Mouse (Mus musculus): ENCODE measurements at regions not wholly inside any gene's neighbourhood (a gene's known extent, or its start where the extent isn't known, plus 50 kb on each side); places are given as distances from the start of the nearest gene placed in this dataset.

DNA sequence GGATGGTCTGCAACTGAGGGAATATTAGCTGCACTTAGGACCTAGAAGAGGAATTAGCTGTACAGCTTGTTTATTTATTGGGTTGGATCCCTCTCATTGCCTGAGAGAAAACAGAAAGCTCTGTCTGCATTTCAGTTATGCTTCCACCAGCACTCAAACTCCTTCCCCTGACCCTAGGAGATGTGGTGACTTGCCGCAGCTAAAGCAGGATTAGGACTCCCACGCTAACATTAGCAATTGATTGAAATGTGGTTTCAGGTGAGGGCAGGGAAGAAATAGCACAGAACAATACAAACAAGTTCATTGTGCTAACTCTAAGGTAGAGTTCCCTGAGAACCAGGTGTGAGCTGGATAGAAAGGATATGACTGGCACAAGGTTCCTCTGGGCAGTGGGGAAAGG lies 496.9 kb upstream of the Btbd3 start:
- no peak overlapping the region for H3K4me3 ChIP-seq
- intact Hi-C loops (cut with DNase I) = no loop called here
- no peak for DNase-seq

DNA sequence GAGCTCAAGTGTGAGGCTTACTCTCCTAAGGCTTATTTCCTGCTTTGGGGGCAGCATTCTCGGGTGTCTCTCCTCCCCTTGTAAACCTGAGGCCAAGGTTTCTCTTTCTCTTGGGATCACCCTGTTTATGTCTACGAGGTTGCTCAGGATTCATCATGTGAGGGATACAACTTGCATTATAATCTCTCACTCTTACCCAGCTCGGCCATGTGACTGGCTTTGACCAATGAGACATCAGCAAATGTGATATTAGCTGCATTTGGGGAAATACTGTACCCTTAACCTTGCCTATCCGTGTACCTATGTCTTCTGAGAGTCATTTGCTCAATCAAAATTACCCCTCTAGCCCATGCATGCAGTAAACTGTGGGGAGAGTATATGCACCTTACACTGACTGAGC lies 498.0 kb upstream of the Btbd3 start:
- intact Hi-C loops (cut with DNase I) = no loop called here
- no peak overlapping the region for H3K4me3 ChIP-seq
- no peak for TF ChIP-seq CTCF (IDR thresholded peaks at IDR 0.05)
- DNase-seq = no peak
- no peak overlapping the region for H3K27ac ChIP-seq

More for the DNA sequence above, 496.9 kb upstream of the Btbd3 start:
- TF ChIP-seq CTCF (IDR thresholded peaks at IDR 0.05) = no peak
- H3K27ac ChIP-seq = no peak overlapping the region

DNA sequence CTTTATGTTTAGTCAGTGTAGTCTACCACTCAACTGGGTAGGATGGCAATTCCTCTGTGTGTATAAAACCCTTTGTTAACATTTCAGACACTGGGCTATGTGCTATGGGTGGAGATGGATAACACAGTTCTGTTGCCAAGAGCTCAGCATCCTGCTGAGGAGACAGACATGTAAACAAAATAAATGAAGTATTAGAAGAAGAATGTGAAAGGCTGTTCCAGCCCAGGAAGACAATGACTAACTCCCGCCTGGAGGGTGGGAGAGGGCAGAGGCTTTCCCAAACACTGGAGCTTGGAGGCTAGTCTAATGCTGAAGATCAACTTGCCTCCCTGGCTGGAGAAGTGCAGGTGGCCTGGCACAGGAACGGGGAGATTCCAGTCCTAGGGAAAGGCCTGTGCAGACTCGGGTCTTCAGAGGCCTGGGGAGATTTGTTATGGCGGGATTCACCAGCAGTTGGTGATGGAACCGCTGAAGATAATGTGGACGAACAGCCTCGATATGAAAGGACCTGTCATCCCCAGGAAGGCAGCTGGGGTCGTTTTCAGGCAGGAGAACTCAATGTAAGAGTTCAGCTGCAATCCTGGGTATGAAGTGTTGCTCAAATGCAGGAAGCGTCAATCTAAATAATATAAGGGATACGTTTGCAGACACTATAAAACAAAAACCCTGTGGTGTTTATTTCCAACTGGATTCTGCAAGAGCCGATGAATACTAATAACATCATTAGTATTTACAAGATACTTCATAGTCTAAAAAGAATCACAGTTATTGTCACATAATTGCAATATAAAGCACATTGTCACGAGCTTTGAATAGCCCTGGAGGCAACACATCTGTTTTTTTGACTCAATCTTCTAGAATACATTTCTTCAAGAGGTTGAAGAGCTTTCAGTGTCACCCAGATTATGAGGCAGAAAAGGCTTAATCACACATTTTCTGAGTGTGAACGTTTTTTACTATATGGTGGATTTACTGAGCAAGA lies 498.8 kb upstream of the Btbd3 start:
- intact Hi-C loops (cut with DNase I) = no loop called here
- H3K27ac ChIP-seq = no peak overlapping the region
- TF ChIP-seq CTCF (IDR thresholded peaks at IDR 0.05) = no peak
- no peak overlapping the region for H3K4me3 ChIP-seq
- peak; percentile 16 for DNase-seq

DNA sequence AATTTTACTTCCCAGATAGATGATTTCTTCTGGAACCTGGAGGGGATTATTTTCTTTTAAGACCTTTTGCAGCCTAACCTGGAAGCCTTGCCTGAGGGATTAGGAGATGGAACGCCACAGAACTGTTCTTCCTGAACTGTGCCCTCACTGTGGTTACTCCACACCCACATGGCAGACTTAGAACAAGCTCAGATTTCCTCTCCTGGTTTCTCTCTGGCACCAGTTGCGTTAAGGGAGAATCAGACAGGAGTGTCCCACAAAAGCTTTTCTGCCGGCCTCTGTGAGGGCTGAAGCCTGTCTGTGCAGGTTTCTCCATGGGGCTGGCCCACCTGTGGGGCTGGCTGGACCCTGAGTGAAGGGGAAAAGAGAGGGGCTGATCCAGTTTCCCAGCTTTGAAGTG lies 500.1 kb upstream of the Btbd3 start:
- Histone ChIP-seq H3K27ac (peak overlapping the region; percentile 64; the same call in 1 of the 2 replicates), H3K4me3 (peak overlapping the region; percentile 58)
- peak; percentile 30 for DNase-seq
- TF ChIP-seq CTCF (IDR thresholded peaks at IDR 0.05) = no peak
- intact Hi-C loops (cut with DNase I) = no loop called here

DNA sequence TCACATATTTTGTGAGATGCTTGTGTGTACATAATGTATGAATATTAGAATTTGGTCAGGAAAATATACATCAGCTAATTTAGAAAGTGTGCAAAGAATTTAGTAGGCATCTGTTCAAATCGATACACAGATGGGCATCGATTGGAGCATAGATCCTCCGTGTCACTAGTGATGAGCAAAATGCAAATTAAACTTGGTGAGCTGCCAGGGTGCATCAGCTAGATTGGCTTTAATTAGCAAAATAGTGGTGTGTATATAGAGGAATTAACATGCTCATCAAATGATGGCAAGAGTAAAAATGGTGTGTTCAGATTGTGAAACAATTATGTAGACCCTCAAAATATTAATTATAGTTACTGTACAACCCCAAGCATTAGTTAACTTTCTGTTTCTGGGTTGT lies 501.9 kb upstream of the Btbd3 start:
- no peak for TF ChIP-seq CTCF (IDR thresholded peaks at IDR 0.05)
- H3K4me3 ChIP-seq = no peak overlapping the region
- intact Hi-C loops (cut with DNase I) = no loop called here
- no peak for DNase-seq
- no peak overlapping the region for H3K27ac ChIP-seq

DNA sequence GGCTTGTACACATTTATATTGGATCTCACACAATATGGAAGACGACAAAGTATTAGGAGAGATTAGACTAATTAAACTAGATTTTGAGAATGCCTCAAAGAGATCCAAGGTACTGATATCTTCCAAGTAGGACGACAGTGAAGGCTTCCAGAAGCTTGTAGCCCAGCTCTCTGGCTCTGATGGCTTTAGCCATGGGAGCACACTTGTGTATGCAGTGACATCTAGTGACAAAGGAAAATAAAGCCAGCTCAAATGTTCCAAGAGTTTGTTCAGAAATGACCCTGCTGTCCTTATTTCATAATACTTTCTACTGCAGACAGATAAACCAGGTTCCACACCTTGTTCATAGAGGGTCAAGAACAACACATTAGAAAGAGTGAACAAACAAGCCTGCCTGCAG lies 524.0 kb upstream of the Btbd3 start:
- H3K4me3 ChIP-seq = no peak overlapping the region
- intact Hi-C loops (cut with DNase I) = loop anchor here (5.0 to 10.0 kb wide), 4 partner anchors 212 to 820 kb away; partner anchors contain the start of gene Jag1
- peak; percentile 78 for TF ChIP-seq CTCF (IDR thresholded peaks at IDR 0.05)
- peak; percentile 28 for DNase-seq
- H3K27ac ChIP-seq = no peak overlapping the region

DNA sequence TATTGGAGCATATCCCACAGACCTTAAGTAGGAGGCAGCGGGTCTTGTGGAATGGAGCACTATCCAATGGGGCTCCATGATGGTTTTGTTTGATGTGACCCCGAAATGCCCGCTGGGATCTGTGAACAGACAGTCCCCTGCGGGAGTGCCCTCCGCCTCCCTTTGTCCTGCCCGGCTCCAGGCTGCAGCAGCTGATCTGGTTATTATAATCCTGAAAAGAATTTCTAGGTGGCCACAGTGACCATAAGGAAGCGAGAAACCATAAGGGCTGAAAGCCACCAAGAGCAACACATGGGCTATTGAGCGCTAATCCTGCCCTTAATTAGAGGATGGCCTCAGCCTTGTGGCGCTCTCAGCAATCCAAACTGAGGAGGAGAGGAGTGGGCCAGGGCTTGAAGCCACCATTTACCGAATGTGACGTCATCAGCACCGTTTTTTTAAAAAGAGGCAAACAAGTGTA lies 525.9 kb upstream of the Btbd3 start:
- no peak overlapping the region for H3K4me3 ChIP-seq
- intact Hi-C loops (cut with DNase I) = loop anchor here (5.0 to 10.0 kb wide), 4 partner anchors 214 to 818 kb away; partner anchors contain the start of gene Jag1
- H3K27ac ChIP-seq = no peak overlapping the region
- no peak for TF ChIP-seq CTCF (IDR thresholded peaks at IDR 0.05)
- DNase-seq = no peak

DNA sequence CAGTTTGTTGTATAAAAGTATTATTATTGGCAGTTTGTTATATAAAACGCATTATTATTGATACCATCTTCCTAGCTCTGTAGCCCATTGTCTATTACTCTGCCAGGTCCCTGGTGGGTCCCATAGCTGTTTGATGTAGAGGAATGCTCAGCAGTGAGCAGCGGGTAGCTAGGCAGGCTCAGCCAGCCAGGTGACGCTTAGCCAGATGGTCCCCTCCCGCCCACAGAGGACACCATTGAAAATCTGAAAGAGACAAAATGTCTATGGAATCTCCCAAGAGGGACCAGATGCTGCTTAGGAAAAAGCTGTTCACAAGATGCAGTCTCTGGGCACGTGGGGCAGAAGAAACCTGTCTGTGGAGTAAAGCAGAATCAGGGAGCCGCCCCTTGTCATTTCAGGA lies 526.5 kb upstream of the Btbd3 start:
- intact Hi-C loops (cut with DNase I) = loop anchor here (5.0 to 10.0 kb wide), 4 partner anchors 215 to 818 kb away; partner anchors contain the start of gene Jag1

DNA sequence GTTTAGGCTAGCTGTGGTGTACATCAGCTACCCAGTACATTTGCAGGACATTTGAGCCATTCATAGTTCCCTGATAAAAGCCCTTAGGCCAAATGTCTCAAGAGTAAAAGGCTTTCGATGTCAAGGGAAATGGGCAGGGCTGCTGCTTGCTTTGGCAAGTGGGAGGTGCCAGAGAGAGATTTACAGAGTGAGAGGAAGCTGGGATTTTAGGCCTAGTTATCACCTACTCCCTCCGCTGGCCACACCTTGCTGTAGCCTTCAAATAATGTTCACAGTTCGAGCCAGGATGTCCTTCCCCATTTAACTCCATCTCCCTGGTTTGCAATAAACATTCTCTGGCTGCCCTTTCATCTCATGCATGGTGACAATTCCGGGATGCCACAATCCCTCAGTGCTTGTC lies 527.2 kb upstream of the Btbd3 start:
- DNase-seq = no peak
- Histone ChIP-seq H3K4me3 (no peak overlapping the region), H3K27ac (no peak overlapping the region)
- intact Hi-C loops (cut with DNase I) = no loop called here
- no peak for TF ChIP-seq CTCF (IDR thresholded peaks at IDR 0.05)

More for the DNA sequence above, 526.5 kb upstream of the Btbd3 start:
- TF ChIP-seq CTCF (IDR thresholded peaks at IDR 0.05) = no peak
- H3K27ac ChIP-seq = no peak overlapping the region
- H3K4me3 ChIP-seq = no peak overlapping the region
- no peak for DNase-seq

DNA sequence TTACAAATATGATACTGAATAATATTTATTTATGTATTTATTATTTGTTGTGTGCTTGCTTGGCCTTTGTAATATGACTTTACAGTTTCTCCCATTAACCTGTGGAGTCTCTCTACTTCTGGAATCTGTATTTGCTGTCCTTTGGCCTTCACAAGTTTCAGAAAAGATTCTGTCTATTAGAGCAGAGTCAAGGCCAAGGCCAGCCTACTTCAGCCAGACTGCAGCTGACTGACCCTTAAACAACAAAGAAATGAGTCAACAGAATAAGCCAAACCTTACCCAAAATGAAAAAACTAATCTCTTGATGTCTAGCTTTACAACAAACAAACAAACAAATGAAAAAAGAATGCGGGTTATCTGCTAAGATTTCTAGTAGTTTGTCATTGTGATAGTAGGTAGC lies 532.7 kb upstream of the Btbd3 start:
- Histone ChIP-seq H3K4me3 (no peak overlapping the region), H3K27ac (no peak overlapping the region)
- intact Hi-C loops (cut with DNase I) = no loop called here
- no peak for DNase-seq
- no peak for TF ChIP-seq CTCF (IDR thresholded peaks at IDR 0.05)

DNA sequence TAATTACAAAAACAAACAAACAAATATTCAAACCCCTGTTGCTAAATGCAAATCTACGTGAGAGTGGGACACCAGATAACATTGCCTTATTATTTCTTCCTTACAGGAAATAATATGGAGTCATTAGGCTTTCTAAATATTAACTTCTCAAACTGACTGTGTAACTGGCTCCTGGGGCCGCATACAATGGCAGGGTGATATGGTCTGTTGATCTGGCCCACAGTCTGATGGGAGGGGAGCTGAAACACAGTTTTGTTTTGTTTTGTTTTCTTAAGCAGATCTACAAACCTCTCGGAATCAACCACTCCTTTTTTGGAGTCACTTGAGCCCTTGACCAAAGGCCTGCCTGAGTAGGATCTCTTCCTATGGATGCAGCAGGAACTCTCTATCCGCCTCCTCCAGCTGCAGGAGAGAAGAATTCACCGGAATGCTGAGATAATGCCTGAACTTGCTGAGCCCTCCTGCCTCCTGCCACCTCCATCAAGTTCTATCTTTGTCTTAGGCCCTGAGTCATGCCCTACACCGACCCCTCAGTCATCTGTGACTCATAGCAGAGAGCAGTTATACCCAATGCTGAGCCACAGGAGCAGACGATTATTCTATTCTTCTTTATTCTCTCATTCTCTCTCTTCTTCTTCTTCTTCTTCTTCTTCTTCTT lies 534.5 kb upstream of the Btbd3 start:
- TF ChIP-seq CTCF (IDR thresholded peaks at IDR 0.05) = no peak
- no peak for DNase-seq
- Histone ChIP-seq H3K4me3 (no peak overlapping the region), H3K27ac (no peak overlapping the region)
- intact Hi-C loops (cut with DNase I) = no loop called here

DNA sequence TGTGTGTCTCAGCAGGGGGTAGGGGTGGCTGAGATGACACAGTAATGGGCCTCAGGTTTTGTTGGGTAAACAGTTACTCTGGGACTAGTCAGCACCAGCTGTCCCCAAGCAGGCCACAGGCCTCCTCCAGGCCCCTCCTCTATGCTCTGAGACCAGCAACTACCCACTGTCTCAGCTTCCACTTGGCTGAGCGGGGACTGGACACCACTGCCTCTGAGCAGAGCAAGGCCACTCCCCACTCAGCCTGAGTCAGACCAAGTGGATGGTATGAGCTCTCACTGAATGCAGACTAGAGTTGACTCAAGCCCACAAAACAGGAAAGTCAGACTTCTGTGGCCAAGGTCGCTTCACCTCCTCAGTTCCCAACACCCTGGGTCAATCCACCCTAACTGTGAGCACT lies 540.5 kb upstream of the Btbd3 start:
- intact Hi-C loops (cut with DNase I) = no loop called here
- DNase-seq = no peak
- Histone ChIP-seq H3K4me3 (no peak overlapping the region), H3K27ac (no peak overlapping the region)
- no peak for TF ChIP-seq CTCF (IDR thresholded peaks at IDR 0.05)

DNA sequence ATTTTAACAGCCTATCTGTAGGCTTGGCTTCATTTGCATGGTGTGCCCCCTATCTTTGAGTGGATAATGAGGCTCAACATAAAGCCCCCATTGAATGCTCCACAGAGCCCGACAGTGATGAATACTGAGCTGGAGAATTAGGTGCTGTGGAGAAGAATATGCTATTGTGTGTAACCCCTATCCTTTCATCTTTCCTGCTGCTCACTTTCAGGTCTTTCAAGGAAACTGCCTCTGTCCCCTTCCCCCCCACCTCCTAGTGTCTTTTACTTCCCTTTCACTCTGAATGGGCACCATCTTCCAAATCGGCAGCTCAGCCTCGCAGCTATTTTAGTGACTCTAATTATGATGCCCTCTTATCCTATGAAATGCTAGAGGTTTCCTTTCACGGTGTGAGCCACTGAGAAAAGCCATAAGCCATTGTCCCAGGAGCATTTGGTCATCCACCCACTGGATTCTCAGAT lies 549.8 kb upstream of the Btbd3 start:
- no peak overlapping the region for H3K4me3 ChIP-seq
- TF ChIP-seq CTCF (IDR thresholded peaks at IDR 0.05) = no peak
- DNase-seq = no peak
- intact Hi-C loops (cut with DNase I) = no loop called here
- H3K27ac ChIP-seq = no peak overlapping the region
